Mouse (Mus musculus): ENCODE data around the gene Sapcd2. TPM values are rescaled to one million over a fixed set of nuclear protein-coding genes. Genes with fewer than 3 reads are reported as not detected.
"Not testable (repeated sequence)": the region's sequence is repeated elsewhere in the genome, so short reads cannot be mapped to it uniquely, and the experiment has no call there.

Sapcd2 gene
- total RNA-seq, 2 experiments from 2014 or later = 3.2 to 4.1 TPM

- no peak for DNase-seq (ENCODE audit: low spot score in 2 of 2)
Observed at GRCm38 (mm10) chr2:25372644-25373391, 697 bp downstream of the Sapcd2 start.

- no peak for DNase-seq (ENCODE audit: low spot score in 2 of 2)
Observed at GRCm38 (mm10) chr2:25373431-25373830, 1.3 kb downstream of the Sapcd2 start.

- DNase-seq (ENCODE audit: low spot score in 2 of 2) = peak in 1 of 2 experiments; percentile 76
Observed at GRCm38 (mm10) chr2:25376589-25376988, 4.5 kb downstream of the Sapcd2 start.

GRCm38 (mm10) chr2:25384492-25384891 is 12.4 kb downstream of the Sapcd2 start:
- DNase-seq (ENCODE audit: low spot score in 2 of 2) = no peak

GRCm38 (mm10) chr2:25391266-25391665 is 19.1 kb downstream of the Sapcd2 start:
- DNase-seq (ENCODE audit: low spot score in 2 of 2) = peak in 1 of 2 experiments; percentile 26

- peak in 1 of 2 experiments; percentile 57 for DNase-seq (ENCODE audit: low spot score in 2 of 2)
Observed at GRCm38 (mm10) chr2:25394281-25395221, 22.4 kb downstream of the Sapcd2 start.

GRCm38 (mm10) chr2:25395721-25396596 is 23.8 kb downstream of the Sapcd2 start, which contains the start of gene Entpd2:
TSS of gene Entpd2 (plus strand) at chr2:25395874.
- no peak for DNase-seq (ENCODE audit: low spot score in 2 of 2)

GRCm38 (mm10) chr2:25396597-25396983 is 24.5 kb downstream of the Sapcd2 start:
- peak in 1 of 2 experiments; percentile 40 for DNase-seq (ENCODE audit: low spot score in 2 of 2)

- no peak for DNase-seq (ENCODE audit: low spot score in 2 of 2)
Observed at GRCm38 (mm10) chr2:25397010-25397409, 24.9 kb downstream of the Sapcd2 start.

- no peak for DNase-seq (ENCODE audit: low spot score in 2 of 2)
Observed at GRCm38 (mm10) chr2:25398065-25398464, 25.9 kb downstream of the Sapcd2 start.

- DNase-seq (ENCODE audit: low spot score in 2 of 2) = no peak
Observed at GRCm38 (mm10) chr2:25399051-25399450, 26.9 kb downstream of the Sapcd2 start, which contains the start of gene Npdc1. TSS of gene Npdc1 (plus strand) at chr2:25399351.

- no peak for DNase-seq (ENCODE audit: low spot score in 2 of 2)
Observed at GRCm38 (mm10) chr2:25400291-25400690, 28.2 kb downstream of the Sapcd2 start.

- DNase-seq (ENCODE audit: low spot score in 2 of 2) = peak in 1 of 2 experiments; percentile 64
Observed at GRCm38 (mm10) chr2:25400764-25401163, 28.6 kb downstream of the Sapcd2 start.

- peak in 1 of 2 experiments; percentile 76 for DNase-seq (ENCODE audit: low spot score in 2 of 2)
Observed at GRCm38 (mm10) chr2:25402377-25402971, 30.4 kb downstream of the Sapcd2 start.

- peak; percentile 93 to 95 for DNase-seq (ENCODE audit: low spot score in 2 of 2)
Observed at GRCm38 (mm10) chr2:25402972-25403601, 31.0 kb downstream of the Sapcd2 start.

- DNase-seq (ENCODE audit: low spot score in 2 of 2) = peak in 1 of 2 experiments; percentile 60
Observed at GRCm38 (mm10) chr2:25403994-25404393, 31.9 kb downstream of the Sapcd2 start.

- DNase-seq (ENCODE audit: low spot score in 2 of 2) = no peak
Observed at GRCm38 (mm10) chr2:25408908-25409307, 36.8 kb downstream of the Sapcd2 start.

GRCm38 (mm10) chr2:25413436-25413835 is 41.3 kb downstream of the Sapcd2 start:
- DNase-seq (ENCODE audit: low spot score in 2 of 2) = not testable (repeated sequence)

- no peak for DNase-seq (ENCODE audit: low spot score in 2 of 2)
Observed at GRCm38 (mm10) chr2:25417426-25417825, 45.3 kb downstream of the Sapcd2 start.

- peak in 1 of 2 experiments; percentile 50 for DNase-seq (ENCODE audit: low spot score in 2 of 2)
Observed at GRCm38 (mm10) chr2:25421896-25422295, 49.8 kb downstream of the Sapcd2 start.
